Mouse (Mus musculus) intestine, embryonic 14.5 days (tissue): ENCODE data around the gene Tppp2. TPM values are rescaled to one million over a fixed set of nuclear protein-coding genes. Genes with fewer than 3 reads are reported as not detected.
A peak's percentile ranks its signal among the peaks of the same experiment; 100 is the strongest.

Source experiments
- ATAC-seq: fragments of 200-750 bp; cut with Nextera tagmentation; replicated peaks from 2 replicates; pipeline ENCODE4 v1.8.0; 2017; ENCODE audit warnings: low read depth, moderate number of reproducible peaks, moderate TSS enrichment, moderate library complexity; ENCODE audit not compliant: low FRiP score, low TSS enrichment
- DNase-seq: peaks from one replicate; pipeline ENCODE4 v3.0.0-alpha.2; 2018; ENCODE audit warnings: low spot score
- H3K27ac ChIP-seq: fragments of 300-500 bp; sonication (generic); 2 replicates; pipeline ENCODE4 v1.5.1; 2014; ENCODE audit warnings: low read depth, mild to moderate bottlenecking, control low read depth
- H3K27me3 ChIP-seq: fragments of 300-500 bp; sonication (generic); replicated peaks from 2 replicates; pipeline ENCODE4 v1.6.1; 2014; ENCODE audit warnings: low read length, control low read depth; ENCODE audit not compliant: control insufficient read depth, insufficient read depth
- H3K36me3 ChIP-seq: fragments of 300-500 bp; sonication (generic); 2 replicates; pipeline ENCODE4 v1.6.1; 2014; ENCODE audit warnings: low read length, control low read depth; ENCODE audit not compliant: control insufficient read depth, insufficient read depth
- H3K4me1 ChIP-seq: fragments of 300-500 bp; sonication (generic); replicated peaks from 2 replicates; pipeline ENCODE4 v1.6.1; 2014; ENCODE audit warnings: low read length, control low read depth, mixed read lengths; ENCODE audit not compliant: control insufficient read depth, insufficient read depth
- H3K4me2 ChIP-seq: fragments of 300-500 bp; sonication (generic); 2 replicates; pipeline ENCODE4 v1.6.1; 2014; ENCODE audit warnings: low read length
- H3K4me3 ChIP-seq: fragments of 300-500 bp; sonication (generic); 2 replicates; pipeline ENCODE4 v1.5.1; 2014; ENCODE audit warnings: low read depth, low read length, control low read depth, mixed read lengths
- H3K9ac ChIP-seq: fragments of 300-500 bp; sonication (generic); 2 replicates; pipeline ENCODE4 v1.6.1; 2014; ENCODE audit warnings: mild to moderate bottlenecking, low read length
- H3K9me3 ChIP-seq: fragments of 300-500 bp; sonication (generic); 2 replicates; pipeline ENCODE4 v1.6.1; 2016; ENCODE audit warnings: low read length, control low read depth; ENCODE audit not compliant: control insufficient read depth
- WGBS: fragments of 180-500 bp; shearing (Covaris S2); extraction: QIAGEN DNeasy Blood & Tissue Kit; methylation state at CpG from one replicate; pipeline ENCODE4 v1.1.7; 2014; 5-methylcytosine and 5-hydroxymethylcytosine counted together
- polyA plus RNA-seq: library from polyadenylated mRNA; unstranded; fragments of >200 nt; fragmentation: Nextera tagmentation; extraction: Ambion mirVana; gene quantifications from 2 replicates; pipeline ENCODE4 v1.2.1, GENCODE M21; 2014

Tppp2 gene
- polyA plus RNA-seq, 1 experiment from 2014 or later: 0.31 TPM

DNA sequence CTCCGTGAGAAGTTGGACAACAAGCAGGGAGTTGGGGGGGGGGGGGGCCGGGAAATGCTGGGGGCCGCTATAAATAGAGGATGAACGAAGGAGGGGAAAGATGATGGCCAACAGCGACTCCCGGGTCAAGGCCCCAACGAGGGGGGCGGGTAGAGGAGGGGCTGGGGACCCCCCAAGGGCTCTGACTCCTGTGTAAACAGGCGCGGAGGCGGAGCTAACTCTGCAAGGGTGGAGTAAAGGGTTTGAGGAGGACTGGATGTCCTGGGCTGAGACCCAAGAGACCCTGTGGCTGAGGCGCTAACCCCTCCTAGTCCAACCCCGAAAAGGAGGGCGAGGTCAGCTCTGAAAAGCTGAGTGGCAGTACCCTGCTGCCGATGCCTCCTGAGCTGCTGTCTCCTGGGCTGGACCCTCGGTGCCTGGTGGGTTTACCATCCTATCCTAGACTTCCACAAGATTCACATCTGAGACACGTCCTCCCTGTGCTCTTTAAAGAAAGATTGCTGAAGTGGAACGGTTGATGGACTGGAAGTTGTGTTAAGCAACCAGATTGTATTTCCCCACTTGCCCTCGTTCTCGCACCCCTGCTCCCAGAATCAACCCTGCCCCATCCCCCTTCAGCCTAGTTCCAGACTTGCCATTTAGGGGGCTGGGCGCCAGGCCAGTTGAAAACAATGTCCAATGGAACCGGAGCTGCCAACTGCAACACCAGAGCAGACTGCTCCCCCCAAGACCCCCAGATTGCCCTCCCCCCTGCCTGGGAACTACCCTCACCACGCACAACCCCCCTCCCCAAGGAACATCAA, 4.1 kb upstream of the Tppp2 start, which contains the start of gene Ndrg2:
Gene Ndrg2 (minus strand): TSS at position 199 of the 803 bp plus-strand sequence.
- Histone ChIP-seq H3K27ac (0 out of 2 replicates have a peak within 1 kb of the TSS, but pooled peaks have one; percentile 22), H3K4me1 (peaks cover 14% of the 10 kb centered on the region; the same call in 1 of the 2 replicates)

DNA sequence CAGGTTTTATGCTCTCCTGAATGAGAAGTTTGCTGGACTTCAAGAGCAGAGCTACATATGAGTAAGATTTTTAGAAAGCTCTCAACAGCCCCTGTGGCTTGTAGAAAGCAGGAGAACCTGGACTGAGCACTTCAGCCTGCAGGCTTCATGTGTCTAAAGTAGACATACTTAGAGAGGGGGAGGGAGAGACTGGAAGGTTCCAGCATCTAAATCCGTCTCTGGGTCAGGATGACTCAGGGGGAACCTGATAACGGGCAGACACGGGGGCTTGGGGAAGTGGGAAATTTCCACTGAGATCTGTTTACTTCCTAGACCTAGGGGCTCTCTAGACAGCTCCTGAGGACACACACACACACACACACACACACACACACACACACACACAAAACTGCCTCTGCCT, 3.2 kb upstream of the Tppp2 start:
- H3K4me3 ChIP-seq: no peak overlapping the region
- no peak overlapping the region for H3K4me2 ChIP-seq
- H3K9me3 ChIP-seq: no peaks in the 10 kb centered on the region
- H3K9ac ChIP-seq: no peak overlapping the region
- H3K36me3 ChIP-seq: 0 out of 2 replicates have a peak, but pooled peaks cover 2% of the 10 kb centered on the region
- H3K4me1 ChIP-seq: peaks cover 14% of the 10 kb centered on the region; the same call in 1 of the 2 replicates
- DNase-seq (no peak), ATAC-seq (no peak)
- no peak overlapping the region for H3K27ac ChIP-seq
- 17% methylated on average over 3 of the region's 3 CpGs for WGBS
- no peaks in the 10 kb centered on the region for H3K27me3 ChIP-seq

More for the DNA sequence above, 4.1 kb upstream of the Tppp2 start, which contains the start of gene Ndrg2:
- DNase-seq (peak; percentile 67), ATAC-seq (peak; percentile 41)
- 7% methylated on average over 22 of the region's 23 CpGs for WGBS
- H3K4me3 ChIP-seq: peak within 1 kb of the TSS; percentile 63
- H3K4me2 ChIP-seq: peak within 1 kb of the TSS; percentile 100
- H3K9me3 ChIP-seq: no peaks in the 10 kb centered on the region
- H3K36me3 ChIP-seq: 0 out of 2 replicates have a peak, but pooled peaks cover 7% of the 10 kb centered on the region
- peak within 1 kb of the TSS; percentile 60 for H3K9ac ChIP-seq
- no peaks in the 10 kb centered on the region for H3K27me3 ChIP-seq

DNA sequence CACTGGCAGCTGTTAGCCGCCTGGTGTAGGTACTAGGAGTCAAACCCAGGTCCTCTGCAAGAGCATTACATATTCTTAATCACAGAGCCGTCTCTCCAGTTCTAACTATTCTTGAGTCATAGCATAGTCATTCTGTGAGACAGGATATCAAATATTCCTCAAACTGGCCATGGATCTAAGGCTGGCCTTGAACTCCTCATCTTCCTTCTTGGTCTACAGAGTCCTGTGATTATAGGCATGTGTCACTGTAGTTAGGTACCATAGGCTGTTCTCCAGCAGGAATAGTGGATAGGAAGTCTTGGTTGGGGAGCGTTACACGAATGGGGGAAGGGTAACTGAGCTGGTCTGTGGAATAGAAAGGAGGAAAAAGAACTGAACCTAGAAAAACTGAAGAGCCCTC, 1.7 kb upstream of the Tppp2 start:
- Histone ChIP-seq H3K27ac (no peak overlapping the region), H3K27me3 (no peaks in the 10 kb centered on the region), H3K9me3 (no peaks in the 10 kb centered on the region), H3K9ac (no peak overlapping the region), H3K36me3 (no peaks in the 10 kb centered on the region), H3K4me1 (peaks cover 15% of the 10 kb centered on the region; the same call in 1 of the 2 replicates), H3K4me3 (no peak overlapping the region), H3K4me2 (no peak overlapping the region)
- ATAC-seq (no peak), DNase-seq (no peak)
- 87% methylated on average over 4 of the region's 4 CpGs for WGBS

DNA sequence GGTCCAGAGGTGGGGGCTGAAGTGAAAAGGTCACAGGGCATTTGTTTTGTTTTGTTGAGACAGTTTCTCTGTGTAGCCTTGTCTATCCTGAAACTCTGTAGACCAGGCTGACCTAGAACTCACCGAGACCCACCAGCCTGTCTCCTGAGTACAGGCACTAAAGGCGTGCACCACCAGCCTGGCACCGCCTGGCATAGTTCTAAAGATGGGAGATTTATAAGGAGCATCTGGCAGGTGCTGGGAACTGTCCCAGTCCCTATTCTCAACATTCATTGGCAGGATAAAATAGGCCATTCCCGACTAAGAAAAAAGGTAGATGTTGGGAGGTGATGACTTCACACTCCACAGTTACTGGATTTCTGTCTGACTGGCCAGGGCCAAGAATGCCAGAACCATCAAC, 741 bp downstream of the Tppp2 start:
- no peaks in the 10 kb centered on the region for H3K36me3 ChIP-seq
- no peak overlapping the region for H3K4me3 ChIP-seq
- ATAC-seq (no peak), DNase-seq (no peak)
- H3K9ac ChIP-seq: no peak overlapping the region
- no peak overlapping the region for H3K4me2 ChIP-seq
- H3K27ac ChIP-seq: no peak overlapping the region
- WGBS: 87% methylated on average over 4 of the region's 4 CpGs
- no peaks in the 10 kb centered on the region for H3K27me3 ChIP-seq
- no peaks in the 10 kb centered on the region for H3K9me3 ChIP-seq
- peaks cover 19% of the 10 kb centered on the region; the same call in 1 of the 2 replicates for H3K4me1 ChIP-seq

DNA sequence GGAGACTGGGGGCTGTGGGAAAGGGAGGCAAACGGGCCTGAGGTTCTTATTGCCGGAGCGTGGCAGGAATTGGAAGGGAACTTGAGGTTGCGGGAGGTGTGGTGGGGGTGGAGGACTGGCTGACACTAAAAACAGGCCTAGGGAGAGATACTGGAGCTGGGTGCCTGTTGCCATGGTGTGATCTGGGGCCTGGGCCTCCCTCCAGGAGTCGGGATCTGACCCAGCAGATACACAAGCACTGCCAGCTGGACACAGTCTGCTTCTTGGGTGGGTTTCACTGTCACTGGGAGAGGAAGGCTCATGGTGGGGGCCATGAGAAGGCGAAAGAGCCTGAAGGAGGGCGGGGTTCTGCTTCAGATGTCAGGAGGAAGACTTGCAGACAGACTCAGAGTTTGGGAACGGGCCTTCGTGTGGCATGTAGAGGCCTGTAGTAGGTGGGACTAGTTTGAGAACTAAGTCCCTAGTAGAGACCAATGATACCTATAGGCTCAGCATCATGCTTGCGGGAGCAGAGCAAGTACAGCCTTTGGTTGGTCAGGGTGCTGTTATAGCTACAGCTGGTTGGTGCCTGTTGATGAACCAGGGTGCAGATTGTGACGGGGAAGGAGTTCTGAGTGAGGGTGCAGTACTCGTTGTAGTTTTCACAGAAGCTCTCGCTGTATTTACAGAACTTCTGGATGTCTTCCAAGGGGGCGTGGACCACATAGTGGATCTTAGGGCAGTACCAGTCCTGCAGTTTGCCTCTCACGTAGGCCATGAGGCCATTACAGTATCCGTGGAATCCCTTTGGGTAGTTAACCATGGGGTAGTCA, 3.7 kb downstream of the Tppp2 start:
- 55% methylated on average over 16 of the region's 16 CpGs for WGBS
- H3K4me2 ChIP-seq: no peak overlapping the region
- no peaks in the 10 kb centered on the region for H3K36me3 ChIP-seq
- no peak overlapping the region for H3K9ac ChIP-seq
- H3K4me3 ChIP-seq: no peak overlapping the region
- DNase-seq (no peak), ATAC-seq (peak; percentile 58; the same call in 1 of the 2 replicates)
- H3K9me3 ChIP-seq: no peaks in the 10 kb centered on the region
- peak overlapping the region; percentile 52 for H3K27ac ChIP-seq
- peaks cover 10% of the 10 kb centered on the region; the same call in 1 of the 2 replicates for H3K4me1 ChIP-seq
- H3K27me3 ChIP-seq: no peaks in the 10 kb centered on the region

DNA sequence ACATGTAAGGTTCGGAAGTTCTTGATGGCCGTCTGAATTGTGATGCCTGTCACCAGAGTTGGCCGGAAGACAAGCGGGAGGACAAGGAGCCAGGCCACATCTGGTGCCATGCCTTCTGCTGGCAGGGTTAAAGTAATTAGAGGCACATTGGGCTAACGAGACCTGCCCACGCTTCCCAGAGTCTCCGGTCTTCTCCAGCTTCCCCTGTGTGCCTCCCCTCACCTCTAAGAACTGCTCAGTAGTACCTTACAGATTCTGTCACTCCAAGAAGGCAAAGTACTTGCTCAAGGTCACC, 4.3 kb downstream of the Tppp2 start, which contains the start of gene Rnase13:
Gene Rnase13 (minus strand): TSS at position 203 of the 295 bp plus-strand sequence.
- no peak for DNase-seq
- H3K4me1 ChIP-seq: peaks cover 10% of the 10 kb centered on the region; the same call in 1 of the 2 replicates
- H3K9ac ChIP-seq: no peak within 1 kb of the TSS
- no peak within 1 kb of the TSS for H3K4me2 ChIP-seq
- no peaks in the 10 kb centered on the region for H3K36me3 ChIP-seq
- H3K4me3 ChIP-seq: no peak within 1 kb of the TSS
- no peaks in the 10 kb centered on the region for H3K9me3 ChIP-seq
- no peak for ATAC-seq
- H3K27ac ChIP-seq: peak within 1 kb of the TSS; percentile 52
- no peaks in the 10 kb centered on the region for H3K27me3 ChIP-seq
- 88% methylated on average over 7 of the region's 7 CpGs for WGBS

DNA sequence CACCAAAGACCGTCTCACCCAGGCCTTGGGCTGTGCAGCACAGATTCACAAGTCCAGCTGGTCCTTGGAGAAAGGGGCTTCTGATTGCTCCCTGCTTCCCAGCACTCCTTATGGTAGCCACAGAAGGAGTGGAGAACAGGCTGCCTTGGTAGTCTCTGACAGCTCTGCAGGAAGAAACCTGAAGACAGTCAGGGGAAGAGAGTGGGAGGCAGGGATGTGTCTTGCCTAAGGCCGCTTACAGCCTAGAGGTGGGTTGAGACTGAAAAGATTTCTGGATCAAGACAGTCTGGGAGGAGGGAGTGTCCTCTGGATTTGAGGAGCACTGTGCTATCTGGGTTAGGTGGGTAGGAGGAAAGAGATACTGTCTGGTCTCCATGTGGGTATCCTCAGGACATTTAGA, 4.7 kb downstream of the Tppp2 start:
- no peak for ATAC-seq
- Histone ChIP-seq H3K4me1 (peaks cover 10% of the 10 kb centered on the region; the same call in 1 of the 2 replicates), H3K9ac (no peak overlapping the region), H3K36me3 (no peaks in the 10 kb centered on the region), H3K27ac (no peak overlapping the region), H3K9me3 (no peaks in the 10 kb centered on the region), H3K4me3 (no peak overlapping the region), H3K27me3 (no peaks in the 10 kb centered on the region), H3K4me2 (no peak overlapping the region)
- 93% methylated on average over 2 of the region's 2 CpGs for WGBS
- DNase-seq: no peak

DNA sequence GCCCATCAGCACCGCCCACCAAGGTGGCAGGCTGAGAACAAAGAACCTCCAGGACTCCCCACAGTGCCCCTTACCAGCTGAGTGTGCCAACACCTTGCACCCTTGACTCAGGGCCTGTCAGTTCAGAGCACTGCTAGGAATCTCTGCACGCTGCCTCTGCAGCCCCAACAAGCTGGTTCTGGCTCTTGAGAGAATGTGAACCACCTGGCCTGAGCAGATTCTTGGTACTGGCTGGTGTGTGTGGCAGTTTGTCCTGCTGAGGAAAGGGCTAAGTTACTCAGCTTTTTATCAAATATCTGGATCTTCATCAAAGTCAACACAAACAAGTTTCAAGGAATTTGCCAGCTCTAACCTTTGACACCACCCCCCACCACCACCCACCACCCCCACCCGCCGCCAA, 5.3 kb downstream of the Tppp2 start:
- Histone ChIP-seq H3K27ac (no peak overlapping the region), H3K9ac (no peak overlapping the region), H3K4me1 (peaks cover 10% of the 10 kb centered on the region; the same call in 1 of the 2 replicates), H3K9me3 (no peaks in the 10 kb centered on the region), H3K4me2 (no peak overlapping the region), H3K4me3 (no peak overlapping the region), H3K36me3 (no peaks in the 10 kb centered on the region), H3K27me3 (no peaks in the 10 kb centered on the region)
- no peak for ATAC-seq
- 82% methylated on average over 4 of the region's 4 CpGs for WGBS
- no peak for DNase-seq
